Mouse (Mus musculus) lung, postnatal 0 days (tissue): ENCODE data around the gene Rab31. TPM values are rescaled to one million over a fixed set of nuclear protein-coding genes. Genes with fewer than 3 reads are reported as not detected.

ENCODE experiments used
- ATAC-seq: fragments of 200-750 bp; cut with Nextera tagmentation; 2 replicates; pipeline ENCODE4 v1.8.0; 2017; ENCODE audit warnings: moderate library complexity
- DNase-seq: peaks from one replicate; pipeline ENCODE4 v3.0.0-alpha.2; 2016; ENCODE audit warnings: low spot score
- H3K27ac ChIP-seq: fragments of 300-500 bp; sonication (generic); 2 replicates; pipeline ENCODE4 v1.5.1; 2014; ENCODE audit warnings: antibody characterized with exemption, mild to moderate bottlenecking, low read length, mixed read lengths
- H3K27me3 ChIP-seq: fragments of 300-500 bp; sonication (generic); replicated peaks from 2 replicates; pipeline ENCODE4 v1.6.1; 2014; ENCODE audit warnings: low read length, mixed read lengths; ENCODE audit not compliant: insufficient read depth
- H3K36me3 ChIP-seq: fragments of 300-500 bp; sonication (generic); 2 replicates; pipeline ENCODE4 v1.6.1; 2014; ENCODE audit warnings: low read length, mixed read lengths; ENCODE audit not compliant: insufficient read depth
- H3K4me1 ChIP-seq: fragments of 300-500 bp; sonication (generic); 2 replicates; pipeline ENCODE4 v1.6.1; 2014; ENCODE audit warnings: antibody characterized with exemption, low read depth, low read length, mixed read lengths; ENCODE audit not compliant: insufficient read depth
- H3K4me2 ChIP-seq: fragments of 300-500 bp; sonication (generic); replicated peaks from 2 replicates; pipeline ENCODE4 v1.6.1; 2014; ENCODE audit warnings: low read depth, mild to moderate bottlenecking, low read length, moderate library complexity, mixed read lengths
- H3K4me3 ChIP-seq: fragments of 300-500 bp; sonication (generic); 2 replicates; pipeline ENCODE4 v1.5.1; 2014; ENCODE audit warnings: low read depth, low read length
- H3K9ac ChIP-seq: fragments of 300-500 bp; sonication (generic); replicated peaks from 2 replicates; pipeline ENCODE4 v1.6.1; 2014; ENCODE audit warnings: low read depth, mild to moderate bottlenecking
- H3K9me3 ChIP-seq: fragments of 300-500 bp; sonication (generic); 2 replicates; pipeline ENCODE4 v1.6.1; 2016; ENCODE audit warnings: low read length, mixed read lengths
- CTCF ChIP-seq: IDR thresholded peaks from 2 replicates; pipeline ENCODE4 v1.5.1; 2016; ENCODE audit warnings: antibody characterized with exemption, mild to moderate bottlenecking
- EP300 ChIP-seq: IDR thresholded peaks from 2 replicates; pipeline ENCODE4 v1.6.1; 2016; ENCODE audit warnings: antibody characterized with exemption, mild to moderate bottlenecking, control low read depth
- WGBS: fragments of 180-500 bp; shearing (Covaris S2); extraction: QIAGEN DNeasy Blood & Tissue Kit; methylation state at CpG from one replicate; pipeline ENCODE4 v1.1.7; 2014; 5-methylcytosine and 5-hydroxymethylcytosine counted together
- polyA plus RNA-seq: library from polyadenylated mRNA; unstranded; fragments of >200 nt; fragmentation: Nextera tagmentation; extraction: Ambion mirVana; gene quantifications from 2 replicates; pipeline ENCODE4 v1.2.1, GENCODE M21; 2015

Rab31 gene
- polyA plus RNA-seq, 1 experiment from 2014 or later, result 33.3 TPM

DNA sequence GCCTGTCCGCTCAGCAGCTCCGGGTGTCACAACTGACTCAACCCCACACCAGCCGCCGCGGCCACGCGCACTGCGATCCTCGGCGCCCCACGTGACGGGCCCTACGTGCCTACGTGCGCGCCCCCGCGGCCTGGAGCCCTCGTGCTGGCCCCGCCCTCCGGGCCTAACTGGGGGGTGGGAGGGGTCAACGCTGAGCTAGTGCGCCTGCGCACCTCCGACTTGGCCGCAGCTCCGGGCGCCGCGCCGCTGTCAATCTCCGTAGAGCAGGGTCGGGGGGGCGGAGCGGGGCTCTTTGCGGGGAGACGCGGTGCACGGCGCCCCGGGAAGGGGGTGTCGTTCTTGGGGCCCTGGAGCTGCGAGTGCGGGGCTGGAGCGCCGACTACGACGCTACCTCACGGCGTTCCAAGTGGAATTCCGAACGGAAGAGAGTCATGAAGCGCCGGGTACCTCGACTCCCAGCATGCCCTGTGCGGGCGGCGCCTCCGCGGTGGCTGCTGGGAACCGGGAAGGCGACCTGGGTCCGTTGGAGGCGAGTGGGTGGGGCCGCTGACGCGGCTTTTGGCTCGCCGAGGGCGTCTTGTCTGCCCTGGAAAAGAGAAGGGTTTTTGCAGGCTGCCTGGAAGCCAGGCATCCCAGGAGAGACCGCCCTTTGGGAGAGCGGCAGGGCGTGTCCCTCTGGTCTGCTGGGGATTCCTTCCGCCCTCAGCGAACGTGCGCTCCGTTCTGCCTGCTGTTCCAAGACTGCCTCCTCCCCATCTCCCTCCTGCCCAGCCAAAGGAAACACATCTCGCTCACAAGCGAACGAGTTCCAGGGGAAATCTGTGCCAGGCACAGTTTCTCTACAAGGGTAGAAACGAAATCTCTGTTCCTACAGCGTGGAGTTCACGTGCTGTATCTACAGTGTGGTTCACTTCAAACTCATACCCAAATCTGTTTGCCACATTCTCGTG is 158.8 kb downstream of the Rab31 start, which contains the start of gene Vapa:
Gene Vapa, minus strand, starts transcription at position 93 of the 950 bp plus-strand sequence.
- Histone ChIP-seq H3K4me2 (peak within 1 kb of the TSS; percentile 70), H3K4me3 (peak within 1 kb of the TSS; percentile 99), H3K9ac (peak within 1 kb of the TSS; percentile 99), H3K27me3 (no peaks in the 10 kb centered on the region), H3K4me1 (peaks cover 7% of the 10 kb centered on the region; the same call in 1 of the 2 replicates), H3K9me3 (no peaks in the 10 kb centered on the region), H3K36me3 (no peaks in the 10 kb centered on the region), H3K27ac (peak within 1 kb of the TSS; percentile 99)
- ATAC-seq (peak; percentile 92), DNase-seq (peak; percentile 99)
- TF ChIP-seq EP300, result peak; percentile 51; the same call in 1 of the 2 replicates
- no peak for TF ChIP-seq CTCF
- WGBS, result under 1% methylated on average over 63 of the region's 85 CpGs

DNA sequence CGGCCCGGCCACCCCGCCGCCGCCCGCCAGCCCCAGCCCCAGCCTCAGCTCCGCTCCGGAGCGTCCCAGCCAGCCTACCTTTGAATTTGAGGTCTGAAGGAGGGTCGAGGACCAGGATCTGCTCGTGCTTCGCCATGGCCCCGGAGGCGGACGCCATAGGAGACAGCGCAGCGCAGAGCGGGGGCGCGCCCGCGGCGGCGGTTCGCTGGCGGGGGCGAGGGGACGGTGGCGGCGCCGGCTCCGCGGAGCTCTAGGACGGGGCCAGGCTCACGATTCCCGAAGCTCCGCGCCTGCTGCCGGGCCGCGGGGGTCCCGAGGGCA is 159.4 kb downstream of the Rab31 start:
- ATAC-seq (peak; percentile 46), DNase-seq (no peak)
- Histone ChIP-seq H3K4me2 (peak overlapping the region; percentile 70), H3K27ac (peak overlapping the region; percentile 99), H3K4me3 (peak overlapping the region; percentile 99), H3K27me3 (no peaks in the 10 kb centered on the region), H3K9ac (peak overlapping the region; percentile 99), H3K4me1 (peaks cover 12% of the 10 kb centered on the region; the same call in 1 of the 2 replicates), H3K36me3 (no peaks in the 10 kb centered on the region), H3K9me3 (no peaks in the 10 kb centered on the region)
- TF ChIP-seq CTCF (no peak), EP300 (no peak)
- WGBS, result 9% methylated on average over 16 of the region's 42 CpGs

DNA sequence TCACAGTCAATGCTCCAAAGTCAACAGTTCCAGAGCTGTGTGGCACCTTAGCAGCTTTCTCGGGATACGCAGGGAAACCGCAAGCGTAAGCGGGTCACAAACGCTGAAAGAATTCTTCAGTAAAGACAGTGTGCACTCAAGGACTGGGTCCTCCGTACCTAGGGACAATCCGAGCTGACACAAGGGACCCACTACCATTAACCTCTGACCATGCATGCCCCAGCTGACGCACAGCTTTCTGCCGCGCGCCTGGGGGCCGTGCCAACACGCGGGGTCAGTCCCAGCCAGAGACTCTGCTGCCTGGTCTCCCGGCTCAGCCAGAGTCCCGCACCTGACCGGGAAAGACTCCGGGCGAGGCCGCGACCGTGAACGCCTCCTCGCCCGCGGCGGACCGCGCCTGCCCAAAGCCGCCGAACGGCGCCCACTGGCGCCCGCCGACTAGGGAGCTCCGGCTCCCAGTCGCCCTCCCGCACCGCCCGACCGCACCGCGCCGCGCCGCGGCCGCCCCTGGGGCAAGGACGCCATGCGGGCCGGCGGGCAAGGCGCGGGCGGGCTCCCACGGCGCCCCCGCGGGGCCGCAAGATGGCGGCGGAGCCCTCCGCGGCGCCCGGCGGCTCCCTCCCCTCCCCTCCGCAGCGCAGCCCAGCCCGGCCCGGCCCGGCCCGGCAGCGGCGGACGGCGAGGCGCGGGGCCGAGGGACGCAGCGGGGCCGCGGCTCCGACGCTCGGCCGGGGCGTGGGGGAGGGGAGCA is 160.0 kb downstream of the Rab31 start:
- TF ChIP-seq EP300, result no peak
- no peak for TF ChIP-seq CTCF
- DNase-seq (peak; percentile 51), ATAC-seq (peak; percentile 31)
- H3K4me3 ChIP-seq, result peak overlapping the region; percentile 99
- H3K9me3 ChIP-seq, result no peaks in the 10 kb centered on the region
- H3K36me3 ChIP-seq, result no peaks in the 10 kb centered on the region
- H3K27ac ChIP-seq, result peak overlapping the region; percentile 99
- H3K27me3 ChIP-seq, result no peaks in the 10 kb centered on the region
- H3K4me1 ChIP-seq, result peaks cover 18% of the 10 kb centered on the region; the same call in 1 of the 2 replicates
- WGBS, result 0% methylated on average over 37 of the region's 91 CpGs
- H3K9ac ChIP-seq, result peak overlapping the region; percentile 99
- peak overlapping the region; percentile 70 for H3K4me2 ChIP-seq

DNA sequence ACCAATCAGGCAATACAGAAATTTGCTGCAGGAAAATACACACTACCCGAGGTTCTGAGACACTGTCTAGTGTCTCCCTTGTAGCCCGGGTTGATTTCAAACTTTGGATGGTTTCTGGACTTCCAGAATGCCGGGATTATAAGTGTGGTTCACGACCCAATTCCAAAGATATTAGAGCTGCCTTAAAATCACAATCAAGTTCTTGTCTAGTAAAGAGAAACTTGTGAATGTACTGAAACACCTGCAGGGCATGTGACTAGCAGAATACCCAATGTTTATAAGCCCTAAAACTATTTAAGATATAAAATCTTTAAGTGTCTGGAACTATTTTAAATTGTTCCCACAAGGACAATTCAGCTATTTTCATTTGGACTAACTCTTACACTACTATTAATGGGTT is 160.8 kb downstream of the Rab31 start:
- no peaks in the 10 kb centered on the region for H3K36me3 ChIP-seq
- peak overlapping the region; percentile 99 for H3K4me3 ChIP-seq
- no peak overlapping the region; the same call in 1 of the 2 replicates for H3K9ac ChIP-seq
- H3K9me3 ChIP-seq, result no peaks in the 10 kb centered on the region
- no peaks in the 10 kb centered on the region for H3K27me3 ChIP-seq
- H3K4me2 ChIP-seq, result peak overlapping the region; percentile 70
- H3K27ac ChIP-seq, result no peak overlapping the region
- peaks cover 24% of the 10 kb centered on the region; the same call in 1 of the 2 replicates for H3K4me1 ChIP-seq
- ATAC-seq (no peak), DNase-seq (no peak)
- TF ChIP-seq EP300, result no peak
- no peak for TF ChIP-seq CTCF
- WGBS, result 3% methylated on average over 4 of the region's 4 CpGs

DNA sequence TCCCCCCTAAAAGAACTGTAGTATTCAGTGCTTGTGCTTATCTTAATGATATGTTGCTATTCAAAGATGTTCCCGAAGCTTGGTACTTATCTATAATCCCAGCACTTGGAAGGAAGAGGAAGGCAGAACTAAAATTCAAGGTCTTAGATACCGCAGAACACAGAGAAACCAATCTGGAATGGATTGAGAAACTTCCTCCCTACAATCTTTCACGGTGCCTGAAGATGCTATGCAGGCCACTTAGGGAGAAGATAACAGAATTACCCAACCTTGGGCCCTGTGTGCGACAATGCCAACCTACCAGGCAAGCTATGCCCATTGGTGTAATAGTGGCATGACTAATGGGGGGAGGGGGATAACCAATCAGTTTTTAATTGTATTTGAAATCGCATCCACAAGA is 163.8 kb downstream of the Rab31 start:
- Histone ChIP-seq H3K9ac (no peak overlapping the region), H3K4me1 (peaks cover 37% of the 10 kb centered on the region), H3K4me3 (no peak overlapping the region), H3K27me3 (no peaks in the 10 kb centered on the region), H3K27ac (no peak overlapping the region), H3K9me3 (no peaks in the 10 kb centered on the region), H3K36me3 (no peaks in the 10 kb centered on the region), H3K4me2 (no peak overlapping the region)
- WGBS, result 50% methylated on average over 5 of the region's 5 CpGs
- ATAC-seq, result no peak
- no peak for TF ChIP-seq CTCF
- no peak for TF ChIP-seq EP300
- no peak for DNase-seq

DNA sequence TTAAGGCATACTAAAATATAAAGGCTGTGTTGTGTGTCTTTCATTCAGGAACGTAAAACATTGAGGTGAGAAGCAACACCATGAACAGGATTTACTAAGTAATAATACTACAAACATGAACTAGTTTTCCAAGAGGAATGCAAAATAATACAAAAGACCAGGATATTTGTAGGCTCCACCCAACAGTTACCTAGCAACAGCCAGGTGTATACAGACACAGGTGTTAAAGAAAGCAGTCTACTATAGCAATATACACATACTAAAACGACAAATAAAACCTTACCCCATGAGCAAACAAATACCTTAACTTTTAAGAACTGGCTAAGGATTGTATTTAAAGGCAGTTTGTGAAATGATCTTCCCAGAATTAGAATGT is 164.3 kb downstream of the Rab31 start:
- TF ChIP-seq EP300 (no peak), CTCF (no peak)
- no peaks in the 10 kb centered on the region for H3K9me3 ChIP-seq
- ATAC-seq (no peak), DNase-seq (peak; percentile 38)
- H3K36me3 ChIP-seq, result no peaks in the 10 kb centered on the region
- WGBS, result 62% methylated on average over 2 of the region's 2 CpGs
- H3K27me3 ChIP-seq, result no peaks in the 10 kb centered on the region
- H3K4me1 ChIP-seq, result peaks cover 37% of the 10 kb centered on the region
- H3K27ac ChIP-seq, result no peak overlapping the region
- H3K4me3 ChIP-seq, result no peak overlapping the region; the same call in 1 of the 2 replicates
- no peak overlapping the region for H3K9ac ChIP-seq
- peak overlapping the region; percentile 34; the same call in 1 of the 2 replicates for H3K4me2 ChIP-seq
